Mouse (Mus musculus) spleen, adult 2 months (tissue): ENCODE data around the gene Srek1ip1.

Experiments used
- CTCF ChIP-seq: fragments of 200-500 bp; IDR thresholded peaks from 2 replicates; pipeline ENCODE4 v1.5.1; 2011; ENCODE audit warnings: mild to moderate bottlenecking, inconsistent platforms; ENCODE audit not compliant: insufficient read depth, insufficient read length, insufficient replicate concordance; ENCODE audit errors: extremely low read depth
- POLR2A ChIP-seq: fragments of 200-500 bp; IDR thresholded peaks from 2 replicates; pipeline ENCODE4 v1.6.1; 2011; ENCODE audit warnings: low read depth, low read length, inconsistent platforms

- TF ChIP-seq CTCF (no peak), POLR2A (no peak)
These were observed 28.9 kb downstream of the Srek1ip1 start for GRCm38 (mm10) chr13:104821192-104821591.
